Mouse (Mus musculus): ENCODE measurements around the gene E130308A19Rik.

DNA sequence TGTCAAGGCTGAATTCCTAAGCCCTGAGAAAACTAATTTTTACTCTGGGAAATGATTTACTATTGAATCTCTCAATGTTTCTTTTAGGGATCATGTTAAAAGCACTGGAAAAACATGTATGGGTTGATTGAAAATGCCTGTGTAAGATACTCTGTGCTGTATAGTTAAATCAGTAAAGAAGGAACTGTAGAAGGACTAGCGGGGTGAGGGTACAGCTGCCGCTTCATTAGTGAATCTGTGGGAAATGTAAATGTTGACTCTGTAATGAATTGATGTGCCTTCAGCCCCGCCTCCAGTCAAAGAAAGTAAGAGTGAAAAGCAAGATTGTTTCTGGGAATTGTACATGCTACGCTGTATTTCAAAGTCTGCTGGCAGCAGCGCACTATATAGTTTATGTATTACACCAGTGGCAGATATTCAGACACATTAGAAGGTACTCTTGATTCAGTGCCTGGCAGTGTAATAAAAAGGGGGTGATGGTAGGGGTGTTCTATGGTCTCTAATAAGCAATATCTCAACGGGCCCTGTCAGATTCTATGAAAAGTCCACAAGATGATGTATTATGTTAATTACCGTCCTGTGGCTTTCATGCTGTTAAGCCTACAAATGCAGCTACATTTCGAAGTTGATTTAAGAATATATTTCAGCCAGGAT lies 84.9 kb downstream of the E130308A19Rik start:
- TF ChIP-seq CTCF (IDR thresholded peaks at IDR 0.05; ENCODE audit: borderline replicate concordance, extremely low read depth, insufficient read depth, insufficient read length) (no peak), POLR2A (IDR thresholded peaks at IDR 0.05; ENCODE audit: borderline replicate concordance, extremely low read depth, insufficient read depth, insufficient read length, poor library complexity, severe bottlenecking) (no peak)

Measured in brain, embryonic 14.5 days (tissue).